Mouse (Mus musculus): ENCODE results near the gene Rab11fip4.

DNA sequence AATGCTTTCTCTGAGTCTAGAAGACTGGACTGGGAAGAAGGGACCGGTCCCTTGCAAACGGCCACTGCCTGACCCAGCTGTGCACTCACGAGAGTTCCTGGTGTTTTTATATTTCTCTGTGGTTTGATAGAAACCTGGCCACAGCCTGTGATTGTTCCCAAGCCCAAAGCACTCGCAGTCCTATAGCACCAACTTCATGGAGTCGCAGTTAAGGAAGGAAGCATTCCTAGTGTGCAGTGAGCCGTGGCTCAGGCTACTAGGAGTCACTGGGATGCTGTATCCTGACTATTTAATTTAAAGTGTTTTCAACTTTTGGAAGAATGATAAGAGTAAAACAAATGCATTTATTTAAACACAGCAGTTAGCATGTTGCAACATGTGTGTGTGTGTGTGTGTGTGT is 39.5 kb downstream of the Rab11fip4 start:
- no peak for TF ChIP-seq ZC3H11A (IDR thresholded peaks at IDR 0.05; ENCODE audit: borderline replicate concordance, low read depth, low read length)
- no peak for TF ChIP-seq HCFC1 (IDR thresholded peaks at IDR 0.05; ENCODE audit: borderline replicate concordance, insufficient read depth, low read length)

Data from ES-E14 (cell line).